Mouse (Mus musculus) testis, adult 2 months (tissue): Measurements from ENCODE around the gene Plet1.

Experiments used
- CTCF ChIP-seq: fragments of 200-500 bp; IDR thresholded peaks from 2 replicates; pipeline ENCODE4 v1.5.1; 2012; ENCODE audit warnings: low read depth, mild to moderate bottlenecking, inconsistent platforms, low read length, moderate library complexity; ENCODE audit not compliant: control insufficient read depth, insufficient read depth, insufficient replicate concordance
- POLR2A ChIP-seq: fragments of 200-500 bp; IDR thresholded peaks from 2 replicates; pipeline ENCODE4 v1.6.1; 2012; ENCODE audit warnings: low read depth, mild to moderate bottlenecking, inconsistent platforms, low read length, moderate library complexity; ENCODE audit not compliant: control insufficient read depth

DNA sequence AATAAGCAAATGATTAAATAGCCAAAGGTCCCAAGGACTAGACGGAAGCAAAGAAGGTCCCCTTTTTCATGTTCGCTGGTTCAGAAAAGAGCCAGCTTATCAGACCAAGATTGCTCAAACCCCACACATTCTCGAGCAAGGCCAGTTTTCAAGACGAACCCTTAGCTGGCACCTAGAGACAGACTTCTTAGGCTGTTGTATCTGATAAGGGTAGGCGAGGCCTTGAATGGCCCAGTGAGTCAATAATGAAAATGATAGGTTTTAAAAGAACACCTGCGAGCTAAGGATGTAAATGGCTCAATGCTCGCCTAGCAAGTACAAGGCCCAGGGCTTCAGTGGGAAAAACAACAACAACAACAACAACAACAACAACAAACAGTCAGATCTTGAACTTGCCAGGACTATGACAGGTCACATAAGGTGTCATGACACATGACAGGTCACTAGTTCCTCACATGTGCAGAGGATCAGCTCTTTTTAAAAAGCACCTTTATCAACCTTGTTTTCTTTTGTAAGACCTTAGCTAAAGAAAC is 42.3 kb downstream of the Plet1 start:
- no peak for TF ChIP-seq POLR2A
- TF ChIP-seq CTCF, result no peak
